Mouse (Mus musculus): ENCODE measurements around the gene Arl6ip5.

GRCm38 (mm10) chr6:97266661-97267060 is 56.2 kb downstream of the Arl6ip5 start:
- no peak for TF ChIP-seq CTCF (IDR thresholded peaks at IDR 0.05)
- TF ChIP-seq POLR2A (IDR thresholded peaks at IDR 0.05; ENCODE audit: insufficient read depth, low read depth, low read length), result no peak
- no peak for TF ChIP-seq EP300 (IDR thresholded peaks at IDR 0.05; ENCODE audit: insufficient read depth, low read depth, low read length)

All from heart, adult 2 months (tissue).